Mouse (Mus musculus) cerebellum, adult 11-12 months (tissue): Measurements from ENCODE around the gene Calcoco2.
A peak's percentile ranks its signal among the peaks of the same experiment; 100 is the strongest.

Experiments
- DNase-seq: peaks from one replicate; pipeline ENCODE4 v3.0.0; 2022

Calcoco2 gene

GRCm38 (mm10) chr11:96076221-96077105, 35.3 kb downstream of the Calcoco2 start:
- peak; percentile 51 for DNase-seq

GRCm38 (mm10) chr11:96075509-96076220, 36.1 kb downstream of the Calcoco2 start, which contains the start of gene Atp5g1:
Gene Atp5g1 (minus strand): TSS chr11:96075670.
- DNase-seq, result peak; percentile 100

- no peak for DNase-seq
Observed at GRCm38 (mm10) chr11:96075177-96075508, 36.6 kb downstream of the Calcoco2 start.

GRCm38 (mm10) chr11:96074351-96075176, 37.2 kb downstream of the Calcoco2 start:
- peak; percentile 67 for DNase-seq

GRCm38 (mm10) chr11:96073295-96073993, 38.3 kb downstream of the Calcoco2 start:
- peak; percentile 51 for DNase-seq

- no peak for DNase-seq
Observed at GRCm38 (mm10) chr11:96071013-96071412, 40.8 kb downstream of the Calcoco2 start.

GRCm38 (mm10) chr11:96070353-96070752, 41.4 kb downstream of the Calcoco2 start:
- no peak for DNase-seq

GRCm38 (mm10) chr11:96068231-96068630, 43.5 kb downstream of the Calcoco2 start:
- DNase-seq, result peak; percentile 39

GRCm38 (mm10) chr11:96065215-96065911, 46.4 kb downstream of the Calcoco2 start, which contains the start of gene Ube2z:
Gene Ube2z (minus strand): TSS chr11:96065388.
- DNase-seq, result peak; percentile 98

- DNase-seq, result peak; percentile 57
Observed at GRCm38 (mm10) chr11:96064521-96065214, 47.1 kb downstream of the Calcoco2 start.

GRCm38 (mm10) chr11:96058309-96058708, 53.5 kb downstream of the Calcoco2 start:
- DNase-seq, result no peak

GRCm38 (mm10) chr11:96050854-96051253, 60.9 kb downstream of the Calcoco2 start:
- DNase-seq, result no peak

- DNase-seq, result no peak
Observed at GRCm38 (mm10) chr11:96049939-96050338, 61.8 kb downstream of the Calcoco2 start.
